Mouse (Mus musculus): ENCODE results near the gene Rptor. TPM values are rescaled to one million over a fixed set of nuclear protein-coding genes. Genes with fewer than 3 reads are reported as not detected.
"Not testable (repeated sequence)": the region's sequence is repeated elsewhere in the genome, so short reads cannot be mapped to it uniquely, and the experiment has no call there.

Rptor gene
- polyA plus RNA-seq, 1 experiment from 2014 or later = 12.7 TPM

DNA sequence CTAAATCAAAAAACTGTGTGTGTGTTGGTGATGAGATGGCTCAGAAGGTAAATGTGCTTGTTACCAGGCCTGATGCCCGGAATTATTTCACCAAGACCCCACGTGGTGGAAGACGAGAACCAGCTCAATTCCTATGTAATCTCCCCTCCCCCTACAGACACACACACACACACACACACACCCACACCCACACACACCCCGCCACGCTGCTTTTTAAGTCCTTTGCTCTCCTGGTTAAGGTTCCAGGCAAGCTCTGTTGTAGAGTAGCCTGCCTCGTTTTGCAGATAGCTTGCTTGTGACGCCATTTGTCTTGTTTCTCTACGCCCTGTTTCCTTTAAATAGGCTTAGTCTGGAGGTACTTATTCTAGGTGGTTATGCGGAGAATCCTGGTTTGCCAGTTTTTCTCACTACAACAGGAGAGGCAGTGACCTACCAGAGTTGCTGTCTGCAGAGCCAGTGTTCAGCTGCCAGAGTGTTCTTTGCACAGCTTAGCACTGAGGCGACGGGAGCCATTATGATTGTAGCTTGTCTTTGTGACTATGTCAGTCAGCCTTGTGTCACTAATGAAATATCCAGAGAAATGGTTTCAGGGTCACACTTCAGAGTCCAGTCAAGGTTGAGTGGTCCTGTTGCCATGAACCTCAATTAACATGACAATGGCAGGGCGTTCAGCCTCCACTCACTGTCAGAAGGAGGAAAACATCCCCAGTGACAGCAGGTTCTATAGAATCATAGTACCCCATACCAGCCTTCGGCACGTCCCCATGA, 42.1 kb downstream of the Rptor start:
- H3K9ac ChIP-seq (replicated peaks; ENCODE audit: low read depth, low read length) = no peak overlapping the region
- H3K36me3 ChIP-seq (ENCODE audit: control insufficient read depth, insufficient read depth, low read length) = no peaks in the 10 kb centered on the region
- no peak overlapping the region for H3K4me3 ChIP-seq (ENCODE audit: low read depth, low read length)
- H3K27me3 ChIP-seq (ENCODE audit: control insufficient read depth, insufficient read depth, low read length) = no peaks in the 10 kb centered on the region
- no peak overlapping the region for H3K4me2 ChIP-seq (replicated peaks; ENCODE audit: low read depth, low read length)
- H3K9me3 ChIP-seq (ENCODE audit: control insufficient read depth, low read depth, low read length) = no peaks in the 10 kb centered on the region
- WGBS = 80% methylated on average over 14 of the region's 14 CpGs
- no peak overlapping the region for H3K27ac ChIP-seq (ENCODE audit: low read length)
- no peak for ATAC-seq (ENCODE audit: insufficient number of reproducible peaks, insufficient read depth, low FRiP score, low read depth)
- 0 out of 2 replicates have a peak, but pooled peaks cover 6% of the 10 kb centered on the region for H3K4me1 ChIP-seq (ENCODE audit: control insufficient read depth, insufficient read depth, low read length)

DNA sequence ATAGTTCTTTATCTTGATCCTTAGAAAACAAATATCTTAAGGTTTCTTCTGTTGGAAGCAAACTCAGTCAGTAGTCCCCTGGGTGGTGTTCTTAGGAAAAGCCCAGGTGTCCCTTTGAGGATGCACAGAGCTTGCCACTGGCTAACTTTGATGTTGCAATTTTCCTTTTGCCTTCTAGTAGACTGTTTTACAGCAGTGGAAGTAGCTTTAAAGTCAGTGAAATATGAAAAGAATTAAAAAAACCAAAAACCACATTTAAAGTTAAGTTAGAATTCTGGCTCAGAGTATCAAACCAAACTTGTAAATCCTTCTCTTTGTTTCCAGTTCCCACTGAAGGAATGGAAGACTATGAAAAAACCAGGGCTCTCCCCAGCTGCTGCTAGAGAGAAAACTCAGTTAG, 47.8 kb downstream of the Rptor start:
- Histone ChIP-seq H3K9ac (replicated peaks; ENCODE audit: low read depth, low read length) (no peak overlapping the region), H3K36me3 (ENCODE audit: control insufficient read depth, insufficient read depth, low read length) (no peaks in the 10 kb centered on the region), H3K4me2 (replicated peaks; ENCODE audit: low read depth, low read length) (no peak overlapping the region), H3K27ac (ENCODE audit: low read length) (no peak overlapping the region), H3K4me1 (ENCODE audit: control insufficient read depth, insufficient read depth, low read length) (no peaks in the 10 kb centered on the region), H3K27me3 (ENCODE audit: control insufficient read depth, insufficient read depth, low read length) (no peaks in the 10 kb centered on the region), H3K4me3 (ENCODE audit: low read depth, low read length) (no peak overlapping the region), H3K9me3 (ENCODE audit: control insufficient read depth, low read depth, low read length) (no peaks in the 10 kb centered on the region)
- ATAC-seq (ENCODE audit: insufficient number of reproducible peaks, insufficient read depth, low FRiP score, low read depth) = no peak

DNA sequence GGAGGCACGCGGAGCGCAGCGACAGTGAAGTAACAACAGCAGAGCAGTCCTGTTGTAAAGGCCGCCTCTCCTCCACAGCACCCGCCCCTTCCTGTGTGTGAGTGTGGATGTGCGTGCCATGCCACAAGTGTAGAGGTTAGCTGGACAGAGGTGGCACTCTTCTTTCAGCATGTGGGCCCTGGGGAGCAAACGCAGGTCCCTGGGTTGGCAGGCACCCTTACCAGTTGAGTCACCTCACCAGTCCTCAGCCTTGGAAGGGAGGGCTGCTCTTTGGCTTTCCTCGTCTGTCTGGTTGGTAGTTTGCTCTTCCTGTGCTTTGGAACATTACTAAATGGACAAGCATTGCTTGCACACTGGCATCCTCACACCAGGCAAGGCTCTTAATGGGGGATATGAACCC, 50.6 kb downstream of the Rptor start:
- Histone ChIP-seq H3K4me2 (replicated peaks; ENCODE audit: low read depth, low read length) (no peak overlapping the region), H3K27ac (ENCODE audit: low read length) (no peak overlapping the region), H3K36me3 (ENCODE audit: control insufficient read depth, insufficient read depth, low read length) (no peaks in the 10 kb centered on the region), H3K4me1 (ENCODE audit: control insufficient read depth, insufficient read depth, low read length) (no peaks in the 10 kb centered on the region), H3K27me3 (ENCODE audit: control insufficient read depth, insufficient read depth, low read length) (no peaks in the 10 kb centered on the region), H3K9me3 (ENCODE audit: control insufficient read depth, low read depth, low read length) (no peaks in the 10 kb centered on the region), H3K4me3 (ENCODE audit: low read depth, low read length) (no peak overlapping the region), H3K9ac (replicated peaks; ENCODE audit: low read depth, low read length) (no peak overlapping the region)
- 87% methylated on average over 9 of the region's 9 CpGs for WGBS
- ATAC-seq (ENCODE audit: insufficient number of reproducible peaks, insufficient read depth, low FRiP score, low read depth) = no peak

DNA sequence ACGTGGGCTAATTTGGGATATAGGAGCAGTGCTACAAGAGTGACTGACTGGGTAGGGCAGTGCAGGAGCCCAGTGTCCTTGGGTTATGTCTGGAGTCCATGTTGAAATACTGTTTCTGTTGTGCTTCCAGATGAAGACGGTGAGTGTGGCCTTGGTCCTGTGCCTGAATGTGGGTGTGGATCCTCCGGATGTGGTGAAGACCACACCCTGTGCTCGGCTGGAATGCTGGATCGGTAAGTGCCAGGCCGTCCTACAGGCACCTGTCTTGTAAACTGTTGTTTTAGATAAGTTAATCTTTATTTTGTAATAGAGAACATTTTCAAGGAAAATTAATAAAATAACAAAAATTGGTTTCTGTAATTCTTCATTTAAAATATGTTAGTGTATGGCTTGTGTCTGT, 54.8 kb downstream of the Rptor start:
- no peak overlapping the region for H3K4me3 ChIP-seq (ENCODE audit: low read depth, low read length)
- H3K27me3 ChIP-seq (ENCODE audit: control insufficient read depth, insufficient read depth, low read length) = no peaks in the 10 kb centered on the region
- no peaks in the 10 kb centered on the region for H3K9me3 ChIP-seq (ENCODE audit: control insufficient read depth, low read depth, low read length)
- no peak overlapping the region for H3K27ac ChIP-seq (ENCODE audit: low read length)
- no peak for ATAC-seq (ENCODE audit: insufficient number of reproducible peaks, insufficient read depth, low FRiP score, low read depth)
- H3K4me1 ChIP-seq (ENCODE audit: control insufficient read depth, insufficient read depth, low read length) = no peaks in the 10 kb centered on the region
- 63% methylated on average over 6 of the region's 6 CpGs for WGBS
- no peak overlapping the region for H3K9ac ChIP-seq (replicated peaks; ENCODE audit: low read depth, low read length)
- H3K36me3 ChIP-seq (ENCODE audit: control insufficient read depth, insufficient read depth, low read length) = no peaks in the 10 kb centered on the region
- no peak overlapping the region for H3K4me2 ChIP-seq (replicated peaks; ENCODE audit: low read depth, low read length)

DNA sequence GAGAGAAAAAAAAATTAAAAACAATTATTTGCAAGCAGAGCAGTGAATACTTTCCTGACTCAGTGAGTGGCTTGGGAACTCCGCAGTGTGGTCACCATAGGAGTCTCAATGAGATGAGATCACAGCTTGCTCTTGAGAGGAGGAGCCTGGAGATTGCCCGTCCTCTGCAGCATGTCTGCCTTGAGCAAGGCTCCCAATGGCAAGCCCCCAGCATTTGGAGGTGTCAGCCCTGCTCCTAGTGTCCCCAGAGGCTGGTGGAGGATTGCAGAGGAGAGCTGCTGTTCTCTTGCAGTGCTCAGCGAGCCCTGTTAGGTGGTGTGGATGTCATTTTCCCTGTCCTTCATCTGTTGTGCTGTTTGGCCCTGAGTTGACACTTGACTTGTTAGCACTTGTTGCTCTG, 56.6 kb downstream of the Rptor start:
- H3K4me1 ChIP-seq (ENCODE audit: control insufficient read depth, insufficient read depth, low read length) = no peaks in the 10 kb centered on the region; the same call in 1 of the 2 replicates
- no peak overlapping the region for H3K9ac ChIP-seq (replicated peaks; ENCODE audit: low read depth, low read length)
- ATAC-seq (ENCODE audit: insufficient number of reproducible peaks, insufficient read depth, low FRiP score, low read depth) = no peak
- H3K4me2 ChIP-seq (replicated peaks; ENCODE audit: low read depth, low read length) = no peak overlapping the region
- H3K27ac ChIP-seq (ENCODE audit: low read length) = no peak overlapping the region
- H3K27me3 ChIP-seq (ENCODE audit: control insufficient read depth, insufficient read depth, low read length) = no peaks in the 10 kb centered on the region
- 88% methylated on average over 3 of the region's 3 CpGs for WGBS
- no peaks in the 10 kb centered on the region for H3K9me3 ChIP-seq (ENCODE audit: control insufficient read depth, low read depth, low read length)
- H3K36me3 ChIP-seq (ENCODE audit: control insufficient read depth, insufficient read depth, low read length) = no peaks in the 10 kb centered on the region
- H3K4me3 ChIP-seq (ENCODE audit: low read depth, low read length) = no peak overlapping the region

DNA sequence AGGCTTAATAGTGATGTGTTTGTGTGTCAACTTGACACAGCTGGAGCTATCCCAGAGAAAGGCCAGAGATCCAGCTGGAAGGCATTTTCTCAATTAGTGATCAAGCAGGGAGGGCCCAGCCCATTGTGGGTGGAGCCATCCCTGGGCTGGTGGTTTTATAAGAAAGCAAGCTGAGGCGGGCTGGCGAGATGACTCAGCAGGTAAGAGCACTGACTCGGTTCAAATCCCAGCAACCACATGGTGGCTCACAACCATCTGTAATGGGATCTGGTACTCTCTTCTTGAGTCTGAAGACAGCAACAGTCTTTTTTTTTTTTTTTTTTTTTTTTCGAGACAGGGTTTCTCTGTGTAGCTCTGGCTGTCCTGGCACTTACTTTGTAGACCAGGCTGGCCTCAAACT, 58.8 kb downstream of the Rptor start:
- not testable (repeated sequence) for H3K9ac ChIP-seq (replicated peaks; ENCODE audit: low read depth, low read length); ATAC-seq (ENCODE audit: insufficient number of reproducible peaks, insufficient read depth, low FRiP score, low read depth); H3K4me2 ChIP-seq (replicated peaks; ENCODE audit: low read depth, low read length); H3K27ac ChIP-seq (ENCODE audit: low read length); H3K4me3 ChIP-seq (ENCODE audit: low read depth, low read length); H3K9me3 ChIP-seq (ENCODE audit: control insufficient read depth, low read depth, low read length); H3K4me1 ChIP-seq (ENCODE audit: control insufficient read depth, insufficient read depth, low read length); H3K27me3 ChIP-seq (ENCODE audit: control insufficient read depth, insufficient read depth, low read length); H3K36me3 ChIP-seq (ENCODE audit: control insufficient read depth, insufficient read depth, low read length)
- WGBS = 58% methylated on average over 3 of the region's 4 CpGs

DNA sequence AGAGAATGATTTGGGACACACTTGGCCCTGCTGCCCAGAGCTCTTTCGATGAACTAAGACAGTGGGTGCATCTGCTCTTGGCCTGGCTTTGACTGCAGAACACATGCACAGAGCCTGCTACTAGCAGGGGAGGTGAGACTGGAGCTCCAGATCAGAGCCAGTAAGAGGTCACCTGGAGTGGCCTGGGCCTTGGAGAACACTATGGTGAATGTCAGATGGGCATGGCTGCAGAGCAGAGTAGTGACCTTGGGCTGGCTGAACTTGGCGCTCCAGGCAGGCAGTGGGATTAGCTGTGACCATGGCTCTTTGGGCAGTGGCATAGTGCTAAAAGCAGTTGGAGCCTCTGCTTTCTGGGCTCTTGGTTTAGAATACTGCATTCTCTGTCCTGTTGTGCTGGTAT, 61.2 kb downstream of the Rptor start:
- 80% methylated on average over 2 of the region's 2 CpGs for whole genome bisulfite sequencing
- Histone ChIP-seq H3K27ac (ENCODE audit: low read length) (no peak overlapping the region), H3K4me3 (ENCODE audit: low read depth, low read length) (no peak overlapping the region), H3K4me1 (ENCODE audit: control insufficient read depth, insufficient read depth, low read length) (peaks cover 9% of the 10 kb centered on the region; the same call in 1 of the 2 replicates), H3K36me3 (ENCODE audit: control insufficient read depth, insufficient read depth, low read length) (no peaks in the 10 kb centered on the region), H3K9me3 (ENCODE audit: control insufficient read depth, low read depth, low read length) (no peaks in the 10 kb centered on the region), H3K4me2 (replicated peaks; ENCODE audit: low read depth, low read length) (no peak overlapping the region), H3K27me3 (ENCODE audit: control insufficient read depth, insufficient read depth, low read length) (no peaks in the 10 kb centered on the region), H3K9ac (replicated peaks; ENCODE audit: low read depth, low read length) (no peak overlapping the region)
- ATAC-seq (ENCODE audit: insufficient number of reproducible peaks, insufficient read depth, low FRiP score, low read depth) = no peak

- Histone ChIP-seq H3K4me1 (ENCODE audit: control insufficient read depth, insufficient read depth, low read length) (peaks cover 9% of the 10 kb centered on the region; the same call in 1 of the 2 replicates), H3K9ac (replicated peaks; ENCODE audit: low read depth, low read length) (no peak overlapping the region), H3K36me3 (ENCODE audit: control insufficient read depth, insufficient read depth, low read length) (no peaks in the 10 kb centered on the region), H3K27me3 (ENCODE audit: control insufficient read depth, insufficient read depth, low read length) (no peaks in the 10 kb centered on the region), H3K27ac (ENCODE audit: low read length) (no peak overlapping the region), H3K4me2 (replicated peaks; ENCODE audit: low read depth, low read length) (no peak overlapping the region), H3K4me3 (ENCODE audit: low read depth, low read length) (no peak overlapping the region), H3K9me3 (ENCODE audit: control insufficient read depth, low read depth, low read length) (no peaks in the 10 kb centered on the region)
- ATAC-seq (ENCODE audit: insufficient number of reproducible peaks, insufficient read depth, low FRiP score, low read depth) = no peak
- 66% methylated on average over 10 of the region's 10 CpGs for WGBS
Observed at GRCm38 (mm10) chr11:119664678-119665307, 62.1 kb downstream of the Rptor start.
